Mouse (Mus musculus) right cerebral cortex, adult 2 months (tissue): ENCODE results near the gene Nr1i2.
"Not testable (repeated sequence)": the region's sequence is repeated elsewhere in the genome, so short reads cannot be mapped to it uniquely, and the experiment has no call there.

Source experiments
- DNase-seq, 2 experiments: peaks; one replicate each; pipeline ENCODE4 v3.0.0; 2021 to 2022; ENCODE audit warnings: low spot score in 2 of 2

Gene Nr1i2

DNA sequence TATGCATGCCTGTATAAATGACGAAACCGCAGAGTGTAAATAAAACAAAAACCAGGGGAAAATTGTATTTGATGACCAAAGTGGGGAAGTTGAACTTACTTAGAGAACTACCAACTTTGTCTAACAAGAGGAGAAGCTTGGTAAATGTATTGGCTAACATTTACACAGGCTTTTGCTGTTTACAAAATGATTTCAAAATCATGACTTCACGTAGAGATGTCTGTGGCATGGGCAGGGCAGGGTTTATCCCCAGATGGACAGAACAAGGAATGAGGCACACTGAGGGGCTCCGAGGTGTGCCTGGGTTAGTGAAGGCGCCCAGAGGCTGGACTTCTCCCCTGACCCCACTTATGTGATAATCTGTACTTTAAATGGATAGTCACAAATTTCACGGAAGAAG lies 7.3 kb downstream of the Nr1i2 start:
- DNase-seq: no peak

GRCm38 (mm10) chr16:38286541-38286940 lies 8.1 kb downstream of the Nr1i2 start:
- no peak for DNase-seq

GRCm38 (mm10) chr16:38285801-38286200 lies 8.8 kb downstream of the Nr1i2 start:
- no peak for DNase-seq

- no peak for DNase-seq
These were observed 11.3 kb downstream of the Nr1i2 start for GRCm38 (mm10) chr16:38283300-38283699.

GRCm38 (mm10) chr16:38282559-38283160 lies 12.0 kb downstream of the Nr1i2 start:
- DNase-seq: no peak

DNA sequence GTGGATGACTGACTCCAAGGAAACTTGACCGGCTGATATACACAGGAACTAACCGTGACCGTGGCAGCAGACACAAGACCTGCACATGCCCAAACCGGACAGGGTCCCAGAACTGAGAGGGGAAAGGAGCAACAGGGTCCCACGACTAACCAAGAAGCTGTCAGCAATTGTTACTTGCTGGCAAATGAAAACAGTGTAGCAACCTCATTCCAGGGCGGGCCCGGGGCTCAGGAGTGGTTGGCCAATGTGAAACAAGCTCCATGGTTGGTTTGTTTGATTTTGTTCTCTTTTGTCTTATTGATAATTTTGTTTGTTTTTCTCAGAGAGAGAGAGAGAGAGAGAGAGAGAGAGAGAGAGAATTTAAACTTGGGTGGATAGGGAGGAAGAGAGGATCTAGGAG lies 13.7 kb downstream of the Nr1i2 start:
- no peak for DNase-seq

DNA sequence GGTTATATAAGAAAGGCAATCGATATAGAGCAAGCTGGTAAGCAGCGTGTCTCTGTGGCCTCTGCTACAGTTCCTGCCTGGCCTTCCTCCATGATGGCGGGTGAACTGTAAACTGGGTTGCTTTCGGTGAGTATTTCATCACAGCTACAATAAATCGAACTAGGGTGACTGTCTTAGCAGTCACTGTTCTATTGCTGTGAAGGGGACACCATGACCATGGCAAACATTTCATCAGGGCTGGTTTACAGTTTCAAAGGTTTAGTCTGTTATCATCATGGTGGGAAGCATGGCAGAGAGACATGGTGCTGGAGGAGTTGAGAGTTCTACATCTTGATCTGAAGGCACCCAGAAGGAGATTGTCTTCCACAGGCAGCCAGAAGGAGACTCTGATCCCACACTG lies 14.8 kb downstream of the Nr1i2 start:
- no peak for DNase-seq

DNA sequence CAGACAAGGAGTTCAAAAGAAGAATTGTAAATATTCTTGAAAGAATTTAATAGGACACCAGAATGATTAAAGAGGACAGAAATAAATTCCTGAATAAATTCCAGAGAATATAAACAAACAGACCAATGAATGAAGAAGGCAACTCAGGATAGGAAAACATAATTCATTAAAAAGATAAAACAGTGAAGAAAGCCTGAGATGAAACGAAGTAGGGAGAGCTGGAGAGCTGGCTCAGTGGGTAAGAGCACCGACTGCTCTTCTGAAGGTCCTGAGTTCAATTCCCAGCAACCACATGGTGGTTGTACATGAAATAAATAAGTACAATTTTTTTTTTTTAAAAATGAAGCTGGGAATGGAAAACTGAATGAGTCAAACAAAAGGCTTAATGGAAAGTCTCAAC lies 19.9 kb downstream of the Nr1i2 start:
- DNase-seq: no peak

DNA sequence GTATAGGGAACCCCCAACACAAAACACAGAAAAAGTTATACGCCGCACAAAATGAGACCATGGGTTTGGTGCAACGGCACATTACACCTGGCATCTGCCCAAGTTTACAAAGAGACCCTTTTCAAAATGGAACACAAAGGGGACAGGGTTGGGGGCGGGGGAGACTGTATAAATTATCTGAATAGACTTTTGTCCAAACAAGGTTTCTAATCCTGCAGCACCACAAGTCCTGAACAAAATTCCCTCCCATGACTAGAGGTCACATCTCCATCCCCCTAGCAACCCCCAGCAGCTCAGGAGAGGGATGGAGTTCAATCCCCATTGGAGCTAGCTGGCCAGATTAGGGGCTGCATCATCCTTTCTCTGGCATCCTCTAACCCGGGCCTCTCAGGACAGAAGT lies 22.1 kb downstream of the Nr1i2 start:
- DNase-seq: no peak

- no peak for DNase-seq
These were observed 23.0 kb downstream of the Nr1i2 start for GRCm38 (mm10) chr16:38271601-38272000.

GRCm38 (mm10) chr16:38255927-38256326 lies 38.7 kb downstream of the Nr1i2 start:
- no peak for DNase-seq

DNA sequence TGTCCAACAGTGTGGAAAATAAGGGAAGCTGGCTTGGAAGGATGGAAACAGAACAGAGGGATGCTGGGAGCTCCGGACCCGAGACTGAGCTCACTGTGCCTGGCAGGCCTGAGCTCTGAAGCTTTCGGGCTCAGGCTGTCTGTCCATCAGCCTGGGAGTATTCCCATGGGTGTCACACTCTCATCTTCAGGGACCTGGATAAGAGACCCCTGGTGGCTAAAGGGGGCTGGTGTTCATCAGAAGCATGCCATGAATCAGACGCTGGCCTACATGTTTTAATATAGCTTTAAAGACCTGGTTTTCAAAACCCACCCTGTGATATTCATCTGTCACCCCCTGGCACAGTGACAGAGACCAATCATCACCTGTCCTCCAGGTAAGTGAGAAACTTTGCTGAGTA lies 39.5 kb downstream of the Nr1i2 start:
- no peak for DNase-seq

- DNase-seq: no peak
These were observed 40.6 kb downstream of the Nr1i2 start for GRCm38 (mm10) chr16:38254001-38254400.

DNA sequence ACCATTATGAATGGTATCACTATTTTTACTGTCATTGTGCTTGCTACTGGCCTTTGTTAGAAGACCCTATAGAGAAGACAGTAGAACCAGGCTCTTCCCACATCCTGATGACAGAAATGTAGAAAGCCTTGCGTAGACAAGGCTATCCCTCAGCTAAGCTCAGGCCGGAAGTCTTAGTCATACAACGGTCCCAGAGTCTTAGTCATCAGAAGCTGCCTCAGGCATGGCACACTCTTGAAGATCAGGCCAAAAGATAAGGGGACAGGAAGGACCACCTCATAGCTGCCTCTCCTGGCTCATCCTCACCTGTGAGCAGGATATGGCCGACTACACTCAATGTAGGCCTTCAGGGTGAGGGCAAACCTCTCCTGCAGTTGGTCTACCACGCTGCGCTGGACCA lies 44.2 kb downstream of the Nr1i2 start:
- no peak for DNase-seq

- no peak for DNase-seq
These were observed 46.2 kb downstream of the Nr1i2 start for GRCm38 (mm10) chr16:38248331-38248961.

DNA sequence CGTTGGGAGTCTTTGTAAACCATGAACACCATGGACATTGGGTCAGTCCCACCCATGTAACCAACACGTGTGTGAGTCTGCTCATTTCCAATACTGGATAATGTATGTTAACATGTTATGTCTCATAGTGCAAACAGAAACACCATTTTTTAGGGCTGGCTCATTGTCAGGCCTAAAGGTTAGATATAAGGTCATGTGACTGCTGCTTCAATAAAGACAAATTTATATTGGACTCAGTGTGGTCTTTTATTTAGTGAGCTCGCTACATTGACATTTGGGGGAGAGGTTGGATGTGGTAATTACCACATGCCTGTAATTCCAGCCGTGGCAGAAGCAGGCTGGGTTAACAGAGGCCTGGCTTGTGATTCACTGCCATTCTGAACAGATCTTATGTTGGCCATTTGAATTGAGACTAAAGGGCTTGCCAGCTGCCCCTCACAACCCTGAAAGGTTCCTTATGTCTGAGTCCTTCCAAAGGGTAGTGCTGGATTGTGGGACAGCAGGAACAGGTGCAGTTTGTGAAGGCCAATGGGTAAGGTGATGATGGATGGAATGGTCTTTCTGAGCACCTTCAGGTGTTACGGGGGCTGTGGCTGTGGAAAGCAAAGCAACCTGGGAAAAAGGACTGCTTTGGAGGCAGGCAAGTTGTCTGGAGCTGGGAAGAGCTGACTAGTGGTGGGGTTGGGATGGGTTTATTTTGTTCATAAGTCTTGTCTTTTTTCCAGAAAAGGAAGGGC lies 48.6 kb downstream of the Nr1i2 start:
- DNase-seq: no peak

DNA sequence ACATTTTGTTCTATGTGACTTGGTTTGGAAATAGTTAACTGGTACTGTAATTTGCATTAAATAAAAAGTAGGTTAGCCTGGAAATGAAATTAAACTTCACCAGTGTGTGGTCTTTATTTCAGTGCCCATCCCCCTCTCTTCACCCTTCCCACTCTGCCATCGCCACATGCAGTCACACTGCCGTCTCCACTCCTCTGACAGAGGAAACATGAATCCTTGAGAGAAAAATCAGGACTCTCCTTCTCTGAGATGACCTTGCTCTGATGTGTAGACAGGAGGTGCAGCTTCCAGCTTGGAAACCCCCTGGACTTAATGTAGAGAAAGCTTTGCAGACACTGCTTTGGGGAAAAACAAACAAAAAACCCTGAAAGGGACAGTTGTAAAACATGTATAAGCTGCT lies 49.2 kb downstream of the Nr1i2 start:
- DNase-seq: no peak

GRCm38 (mm10) chr16:38244111-38244510 lies 50.5 kb downstream of the Nr1i2 start:
- DNase-seq: no peak

DNA sequence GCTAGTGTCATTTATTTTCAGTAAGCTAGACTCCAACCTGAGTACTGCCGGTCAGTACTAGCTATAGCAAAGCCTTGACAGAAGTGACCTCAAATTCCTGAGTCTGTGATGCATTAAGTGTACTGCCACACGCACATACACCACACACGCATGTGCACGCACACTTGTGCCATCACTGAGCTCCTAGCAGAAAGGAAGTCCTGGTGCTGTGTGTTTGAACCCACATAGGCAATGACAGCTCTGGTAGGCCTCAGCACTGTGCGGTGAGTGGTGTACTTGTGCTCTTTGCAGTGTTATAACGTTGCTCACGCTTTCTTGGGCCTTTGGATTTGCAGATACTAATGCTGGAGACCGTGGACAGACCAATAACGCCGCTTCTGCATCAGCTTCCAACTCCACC lies 54.5 kb downstream of the Nr1i2 start:
- DNase-seq: no peak

- DNase-seq: peak in 1 of 2 experiments; percentile 54
These were observed 54.9 kb downstream of the Nr1i2 start for GRCm38 (mm10) chr16:38239729-38240128.

- no peak for DNase-seq
These were observed 57.6 kb downstream of the Nr1i2 start for GRCm38 (mm10) chr16:38236936-38237585.

DNA sequence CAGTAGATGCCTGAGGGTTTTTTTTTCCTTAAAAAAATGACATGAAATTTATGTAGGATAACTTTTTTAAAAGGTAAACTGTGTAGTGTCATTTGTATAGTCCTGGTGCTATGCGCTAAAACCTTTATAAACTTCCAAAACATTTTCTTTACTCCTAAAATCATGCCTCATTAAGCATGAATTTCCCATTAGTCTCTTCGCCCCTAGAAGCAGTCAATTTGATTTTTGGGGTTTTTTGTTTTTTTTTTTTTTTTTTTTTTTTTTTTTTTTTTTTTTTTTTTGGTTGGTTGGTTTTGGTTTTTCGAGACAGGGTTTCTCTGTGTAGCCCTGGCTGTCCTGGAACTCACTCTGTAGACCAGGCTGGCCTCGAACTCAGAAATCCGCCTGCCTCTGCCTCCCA lies 72.1 kb downstream of the Nr1i2 start:
- DNase-seq: not testable (repeated sequence)

DNA sequence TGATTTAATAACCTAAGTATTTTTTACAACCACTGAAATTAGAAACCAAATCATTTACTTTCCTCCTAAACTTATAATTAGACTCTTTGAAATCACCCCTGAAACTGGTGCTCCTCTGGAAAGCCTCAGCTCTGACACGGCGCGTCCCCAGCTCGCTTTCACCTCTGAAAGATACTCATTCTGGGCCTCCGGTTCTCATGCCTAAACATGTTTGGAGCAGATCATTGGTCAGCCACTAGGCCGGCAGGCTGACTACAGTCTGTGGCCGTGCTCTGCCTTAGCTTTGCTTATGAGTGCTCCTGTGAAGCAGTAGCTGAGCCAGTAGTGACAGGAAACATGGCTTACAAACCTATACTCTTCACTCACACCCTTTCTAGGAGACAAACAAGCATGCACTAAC lies 89.4 kb downstream of the Nr1i2 start:
- DNase-seq: no peak
